Comparison of ENCODE assay signal across 13 mouse cellular contexts in the genomic region with DNA sequence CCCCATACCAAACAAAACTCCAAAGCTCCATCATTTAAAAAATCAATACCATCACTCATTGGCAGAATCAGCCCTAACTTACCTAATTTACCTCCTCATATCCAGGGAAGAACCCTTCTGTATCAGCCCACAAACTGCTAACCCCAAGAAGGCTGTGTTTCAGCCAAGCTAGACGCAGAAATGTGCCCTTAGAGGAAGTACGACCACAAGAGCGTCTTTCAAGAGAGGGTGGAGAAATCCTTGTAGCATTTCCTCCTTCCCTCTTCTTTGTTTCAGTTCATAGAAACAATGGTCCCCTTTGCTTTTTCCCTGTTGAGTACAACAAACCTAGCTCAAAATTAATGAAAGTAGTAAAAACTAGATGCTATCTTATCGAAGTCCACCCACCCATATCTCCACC. TPM values are rescaled to one million over a fixed set of nuclear protein-coding genes. Genes with fewer than 3 reads are reported as not detected.
A peak's percentile ranks its signal among the peaks of the same experiment; 100 is the strongest.
DNase-seq lines count a peak whose midpoint lies in the region; ATAC-seq lines count a peak whose summit lies in the region.
"Had no signal": no experiment of that assay in that cellular context is flagged by ENCODE, and none has a peak within 500 bp of the region (broad histone marks: within the 10 kb centered on the region; RNA-seq: fewer than 3 reads in every experiment).

No protein-coding gene starts in this region.

- H3K27me3 ChIP-seq in liver, embryonic 13.5 days = no peaks in the 10 kb centered on the region
- no peaks in the 10 kb centered on the region for H3K27me3 ChIP-seq in liver, embryonic 16.5 days (ENCODE audit: control insufficient read depth, insufficient read depth, low read depth, low read length)
- H3K27me3 ChIP-seq in stomach, embryonic 14.5 days (ENCODE audit: control insufficient read depth, insufficient read depth, low read length) = no peaks in the 10 kb centered on the region
- no peaks in the 10 kb centered on the region for H3K27me3 ChIP-seq in hindbrain, embryonic 13.5 days

- H3K4me3 ChIP-seq in liver, embryonic 13.5 days (replicated peaks) = no peak overlapping the region
- no peak overlapping the region for H3K4me3 ChIP-seq in liver, embryonic 16.5 days (ENCODE audit: low read depth, low read length)
- H3K4me3 ChIP-seq in stomach, embryonic 14.5 days (ENCODE audit: low read depth, low read length) = no peak overlapping the region
- no peak overlapping the region for H3K4me3 ChIP-seq in hindbrain, embryonic 13.5 days
- H3K4me3 ChIP-seq: left cerebral cortex, adult 2 months had no signal

- H3K36me3 ChIP-seq in liver, embryonic 13.5 days = no peaks in the 10 kb centered on the region
- no peaks in the 10 kb centered on the region for H3K36me3 ChIP-seq in liver, embryonic 16.5 days (ENCODE audit: control insufficient read depth, insufficient read depth)
- no peaks in the 10 kb centered on the region for H3K36me3 ChIP-seq in stomach, embryonic 14.5 days (ENCODE audit: control insufficient read depth, insufficient read depth, low read length)
- H3K36me3 ChIP-seq in hindbrain, embryonic 13.5 days = no peaks in the 10 kb centered on the region

- H3K4me1 ChIP-seq in liver, embryonic 13.5 days (replicated peaks) = peaks cover 52% of the 10 kb centered on the region
- peaks cover 30% of the 10 kb centered on the region for H3K4me1 ChIP-seq in liver, embryonic 16.5 days (ENCODE audit: control insufficient read depth, low read depth, low read length)
- H3K4me1 ChIP-seq in stomach, embryonic 14.5 days (ENCODE audit: control insufficient read depth, insufficient read depth, low read length) = peaks cover 9% of the 10 kb centered on the region; the same call in 1 of the 2 replicates
- no peaks in the 10 kb centered on the region for H3K4me1 ChIP-seq in hindbrain, embryonic 13.5 days (replicated peaks)

- WGBS in liver, embryonic 13.5 days (ENCODE audit: insufficient replicate concordance) = 20% methylated on average over 4 of the region's 4 CpGs
- 19% methylated on average over 4 of the region's 4 CpGs for WGBS in liver, embryonic 16.5 days (ENCODE audit: insufficient replicate concordance)
- WGBS in stomach, embryonic 14.5 days = 81% methylated on average over 4 of the region's 4 CpGs
- 86% methylated on average over 4 of the region's 4 CpGs for WGBS in hindbrain, embryonic 13.5 days

- peak overlapping the region; percentile 28; the same call in 1 of the 2 replicates for H3K4me2 ChIP-seq in liver, embryonic 13.5 days
- 0 out of 2 replicates have a peak overlapping the region, but pooled peaks have one; percentile 21 for H3K4me2 ChIP-seq in liver, embryonic 16.5 days (ENCODE audit: low read depth, low read length)
- no peak overlapping the region for H3K4me2 ChIP-seq in stomach, embryonic 14.5 days (replicated peaks; ENCODE audit: low read depth, low read length)
- H3K4me2 ChIP-seq in hindbrain, embryonic 13.5 days = no peak overlapping the region
- H3K4me2 ChIP-seq: heart, embryonic 11.5 days had no signal

- H3K9me3 ChIP-seq in liver, embryonic 13.5 days (replicated peaks) = no peaks in the 10 kb centered on the region
- H3K9me3 ChIP-seq in liver, embryonic 16.5 days (replicated peaks; ENCODE audit: control insufficient read depth, low read length) = no peaks in the 10 kb centered on the region
- H3K9me3 ChIP-seq in stomach, embryonic 14.5 days (ENCODE audit: control insufficient read depth, low read depth, low read length) = no peaks in the 10 kb centered on the region
- no peaks in the 10 kb centered on the region for H3K9me3 ChIP-seq in hindbrain, embryonic 13.5 days

- no peak overlapping the region; the same call in 1 of the 2 replicates for H3K27ac ChIP-seq in liver, embryonic 13.5 days
- 0 out of 2 replicates have a peak overlapping the region, but pooled peaks have one; percentile 58 for H3K27ac ChIP-seq in liver, embryonic 16.5 days (ENCODE audit: low read length)
- peak overlapping the region; percentile 11; the same call in 1 of the 2 replicates for H3K27ac ChIP-seq in stomach, embryonic 14.5 days (ENCODE audit: low read length)
- no peak overlapping the region for H3K27ac ChIP-seq in hindbrain, embryonic 13.5 days
- H3K27ac ChIP-seq: left cerebral cortex, adult 2 months had no signal

- no peak overlapping the region for H3K9ac ChIP-seq in liver, embryonic 13.5 days
- no peak overlapping the region for H3K9ac ChIP-seq in liver, embryonic 16.5 days (ENCODE audit: low read depth, low read length)
- H3K9ac ChIP-seq in stomach, embryonic 14.5 days (replicated peaks; ENCODE audit: low read depth, low read length) = no peak overlapping the region
- no peak overlapping the region for H3K9ac ChIP-seq in hindbrain, embryonic 13.5 days

- no peak for DNase-seq in liver, embryonic 13.5 days
- DNase-seq in liver (no peak), MEL-GATA-1-ER (ENCODE audit: extremely low read depth, low read depth) (peak; percentile 28)
- DNase-seq in thymus, postnatal 14 days = no peak
- DNase-seq: adrenal gland, postnatal 25 days; cerebellum, adult 18-20 months; kidney, postnatal 25 days; thymus, postnatal 25 days had no signal

- no peak; the same call in 1 of the 2 replicates for ATAC-seq in liver, embryonic 13.5 days (ENCODE audit: low read depth)
- no peak for ATAC-seq in liver, embryonic 16.5 days (ENCODE audit: low read depth)
- no peak for ATAC-seq in stomach, embryonic 14.5 days (ENCODE audit: insufficient number of reproducible peaks, insufficient read depth, low FRiP score, low read depth)
- ATAC-seq in hindbrain, embryonic 13.5 days (ENCODE audit: low FRiP score) = no peak

RNA-seq across cellular contexts. Expression of gene 0610040J01Rik, which starts 18.9 kb away (rescaled TPM):
- 13.9 and 14.6 TPM in 2 replicates for polyA plus RNA-seq in liver, embryonic 13.5 days (2015; fragmentation: Nextera tagmentation; extraction: Ambion mirVana)
- 22.7 and 25.6 TPM in 2 replicates for polyA plus RNA-seq in liver, embryonic 16.5 days (2015; fragmentation: Nextera tagmentation; extraction: Ambion mirVana)
- polyA plus RNA-seq in stomach, embryonic 14.5 days (2014; fragmentation: Nextera tagmentation; extraction: Ambion mirVana) = 28.0 and 28.7 TPM in 2 replicates
- polyA plus RNA-seq in hindbrain, embryonic 13.5 days (2015; fragmentation: Nextera tagmentation; extraction: Ambion mirVana) = 3.8 and 3.9 TPM in 2 replicates

Comparison
In these comparisons a context has a peak if more than half of its experiments do, and no peak if none do; other contexts are left out.
1. H3K27ac ChIP-seq: peak in liver, embryonic 16.5 days (single experiment) and stomach, embryonic 14.5 days (single experiment); none in liver, embryonic 13.5 days (single experiment) and hindbrain, embryonic 13.5 days (single experiment).
2. H3K4me2 ChIP-seq: peak in liver, embryonic 13.5 days (single experiment) and liver, embryonic 16.5 days (single experiment); none in stomach, embryonic 14.5 days (single experiment) and hindbrain, embryonic 13.5 days (single experiment).